Mouse (Mus musculus) left cerebral cortex, postnatal 14 days (tissue): Measurements from ENCODE around the gene Prcc. TPM values are rescaled to one million over a fixed set of nuclear protein-coding genes. Genes with fewer than 3 reads are reported as not detected.

ENCODE experiments used
- DNase-seq, 2 experiments: peaks; one replicate each; pipeline ENCODE4 v3.0.0; 2021 to 2022; ENCODE audit warnings: low spot score in 2 of 2, mixed read lengths in 1 of 2
- intact Hi-C: fragments of 180-260 bp; cut with DNase I; formaldehyde crosslinking; loops from one replicate; pipeline ENCODE4 v1.15.1; 2025
- total RNA-seq, 2 experiments: library from RNA; stranded (reverse); gene quantifications; 2 replicates each; pipeline ENCODE4 v1.2.3; 2021

The Prcc gene
- total RNA-seq, 2 experiments from 2014 or later: 64.4 to 65.9 TPM

- intact Hi-C loops: no loop called here
- DNase-seq: no peak
These were observed 74.1 kb downstream of the Prcc start for GRCm38 (mm10) chr3:87811297-87811696.

- intact Hi-C loops: no loop called here
- DNase-seq: no peak
These were observed 76.0 kb downstream of the Prcc start for GRCm38 (mm10) chr3:87809322-87809962.

Other genes starting within 250 kb of the Prcc start
- under 1 TPM; 0.21 to 0.55 TPM for gene Lrrc71, start 137.0 kb downstream of the Prcc start, total RNA-seq
- gene Ntrk1, start 90.4 kb downstream of the Prcc start, total RNA-seq: under 1 TPM in 1 of 2 experiments, not detected in 1; 0.61 TPM
- gene Insrr, start 88.7 kb downstream of the Prcc start, total RNA-seq: under 1 TPM; 0.57 to 0.66 TPM
- 1 to 10 TPM; 7.3 to 9.1 TPM for gene Pear1, start 61.3 kb downstream of the Prcc start, total RNA-seq
- gene Sh2d2a, start 38.9 kb downstream of the Prcc start, total RNA-seq: not detected
- gene Hdgf, start 20.7 kb upstream of the Prcc start, total RNA-seq: 100 to 1,000 TPM; 130 to 139 TPM
- 10 to 100 TPM; 45.5 to 48.5 TPM for gene Mrpl24, start 33.9 kb upstream of the Prcc start, total RNA-seq
- 10 to 100 TPM; 14.3 to 15.2 TPM for gene Isg20l2, start 44.7 kb upstream of the Prcc start, total RNA-seq
- gene Rrnad1, start 45.1 kb upstream of the Prcc start, total RNA-seq: 10 to 100 TPM; 17.7 to 19.0 TPM
- 1 to 10 TPM; 5.4 to 5.9 TPM for gene Crabp2, start 63.1 kb upstream of the Prcc start, total RNA-seq
- gene Nes, start 85.5 kb upstream of the Prcc start, total RNA-seq: 10 to 100 TPM; 10.1 to 10.4 TPM
- 100 to 1,000 TPM; 297 to 331 TPM for gene Bcan, start 114.6 kb upstream of the Prcc start, total RNA-seq
- gene Hapln2, start 142.0 kb upstream of the Prcc start, total RNA-seq: 1 to 10 TPM; 1.3 TPM
- 10 to 100 TPM; 15.5 to 16.5 TPM for gene Gpatch4, start 157.5 kb upstream of the Prcc start, total RNA-seq
- gene Naxe, start 172.9 kb upstream of the Prcc start, total RNA-seq: 10 to 100 TPM; 60.8 to 64.2 TPM
- not detected for gene Ttc24, start 192.7 kb upstream of the Prcc start, total RNA-seq
- gene Iqgap3, start 196.4 kb upstream of the Prcc start, total RNA-seq: 1 to 10 TPM in 1 of 2 experiments, under 1 TPM in 1; 0.66 to 1.2 TPM